Mouse (Mus musculus) liver, adult 2 months (tissue): ENCODE measurements around the gene Irak2. TPM values are rescaled to one million over a fixed set of nuclear protein-coding genes. Genes with fewer than 3 reads are reported as not detected.
A peak's percentile ranks its signal among the peaks of the same experiment; 100 is the strongest.

ENCODE experiments used
- DNase-seq: peaks from one replicate; pipeline ENCODE4 v3.0.0-alpha.2; 2011; ENCODE audit warnings: low read depth, low spot score; ENCODE audit errors: extremely low read depth
- H3K27ac ChIP-seq: fragments of 200-500 bp; replicated peaks from 2 replicates; pipeline ENCODE4 v1.5.1; 2012; ENCODE audit warnings: low read depth, mild to moderate bottlenecking, control low read depth, inconsistent platforms, low read length; ENCODE audit not compliant: insufficient read depth
- H3K27me3 ChIP-seq: fragments of 200-500 bp; 2 replicates; pipeline ENCODE4 v1.6.1; 2012; ENCODE audit warnings: mild to moderate bottlenecking, moderate library complexity, low read length, inconsistent platforms; ENCODE audit not compliant: control insufficient read depth, insufficient read depth
- H3K36me3 ChIP-seq: fragments of 200-500 bp; 2 replicates; pipeline ENCODE4 v1.6.1; 2012; ENCODE audit warnings: low read length, inconsistent platforms; ENCODE audit not compliant: control insufficient read depth, insufficient read depth
- H3K4me1 ChIP-seq: fragments of 200-500 bp; 2 replicates; pipeline ENCODE4 v1.6.1; 2011; ENCODE audit warnings: low read length; ENCODE audit not compliant: control insufficient read depth, insufficient read depth
- H3K4me3 ChIP-seq: fragments of 200-500 bp; 2 replicates; pipeline ENCODE4 v1.5.1; 2011; ENCODE audit warnings: low read depth, mild to moderate bottlenecking, control low read depth, low read length, moderate library complexity; ENCODE audit not compliant: insufficient read depth
- H3K79me2 ChIP-seq: fragments of 200-500 bp; 2 replicates; pipeline ENCODE4 v1.6.1; 2012; ENCODE audit warnings: inconsistent platforms, mild to moderate bottlenecking, low read length, moderate library complexity; ENCODE audit not compliant: control insufficient read depth, insufficient read depth
- H3K9ac ChIP-seq: fragments of 200-500 bp; 2 replicates; pipeline ENCODE4 v1.6.1; 2012; ENCODE audit warnings: low read depth, mild to moderate bottlenecking, control low read depth, inconsistent platforms, low read length
- CTCF ChIP-seq: fragments of 200-500 bp; IDR thresholded peaks from 2 replicates; pipeline ENCODE4 v1.5.1; 2011; ENCODE audit warnings: low read depth, low read length, control low read depth
- POLR2A ChIP-seq: fragments of 200-500 bp; IDR thresholded peaks from 2 replicates; pipeline ENCODE4 v1.6.1; 2011; ENCODE audit warnings: low read length, control low read depth; ENCODE audit not compliant: insufficient read depth; ENCODE audit errors: extremely low read depth
- WGBS: fragments of 180-500 bp; shearing (Covaris S2); methylation state at CpG from one replicate; pipeline ENCODE4 v1.1.7; 2018; 5-methylcytosine and 5-hydroxymethylcytosine counted together
- polyA plus RNA-seq: library from polyadenylated mRNA; depleted of rRNA; stranded (reverse); fragments of >200 nt; gene quantifications from 2 replicates; pipeline ENCODE4 v1.2.3, GENCODE M21; 2012
- total RNA-seq: library from RNA; depleted of rRNA; stranded (reverse); fragments of >200 nt; gene quantifications from 2 replicates; pipeline ENCODE4 v1.2.3, GENCODE M21; 2014

Gene Irak2
- total and polyA plus RNA-seq, 2 experiments, result 18.2 to 30.8 TPM

DNA sequence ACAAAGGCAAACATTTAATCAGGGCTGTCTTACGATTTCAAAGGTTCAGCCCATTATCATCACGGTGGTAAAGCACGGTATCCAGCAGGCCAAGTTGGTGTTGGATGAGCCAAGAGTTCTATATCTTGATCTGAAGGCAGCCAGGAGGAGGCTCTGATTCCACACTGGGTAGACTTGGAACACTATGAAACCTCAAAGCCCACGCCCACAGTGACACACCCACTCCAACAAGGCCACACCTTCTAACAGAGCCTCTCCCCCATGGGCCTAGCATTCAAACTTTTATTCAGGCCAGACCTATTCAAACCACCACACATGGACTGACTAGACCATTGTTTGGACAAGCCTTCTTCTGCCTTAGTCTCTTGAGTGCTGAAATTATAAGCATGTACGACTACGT lies 35.4 kb upstream of the Irak2 start:
- Histone ChIP-seq H3K4me1 (peaks cover 9% of the 10 kb centered on the region; the same call in 1 of the 2 replicates), H3K27me3 (no peaks in the 10 kb centered on the region), H3K36me3 (no peaks in the 10 kb centered on the region), H3K9ac (no peak overlapping the region), H3K4me3 (no peak overlapping the region), H3K79me2 (peaks cover 20% of the 10 kb centered on the region), H3K27ac (no peak overlapping the region)
- no peak for DNase-seq
- TF ChIP-seq POLR2A, result no peak
- TF ChIP-seq CTCF, result no peak
- 93% methylated on average over 6 of the region's 6 CpGs for WGBS

DNA sequence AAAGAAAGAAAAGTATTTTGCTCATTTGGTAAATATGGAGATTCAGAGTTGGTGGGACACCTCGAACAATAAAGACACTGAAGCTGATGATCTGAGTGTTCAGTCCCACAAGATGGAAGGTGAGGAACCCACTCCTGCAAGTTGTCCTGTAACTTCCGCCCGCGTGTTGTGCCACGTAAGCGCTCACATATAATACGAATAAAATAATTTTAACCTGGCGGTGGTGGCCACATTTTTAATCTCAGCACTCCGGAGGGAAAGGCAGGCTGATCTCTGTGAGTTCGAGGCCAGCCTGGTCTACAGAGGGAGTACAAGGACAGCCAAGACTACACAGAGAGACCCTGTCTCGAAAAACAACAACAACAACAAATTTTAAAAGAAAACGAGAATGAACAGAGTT lies 34.3 kb upstream of the Irak2 start:
- Histone ChIP-seq H3K4me1 (peaks cover 11% of the 10 kb centered on the region; the same call in 1 of the 2 replicates), H3K27me3 (no peaks in the 10 kb centered on the region), H3K36me3 (no peaks in the 10 kb centered on the region), H3K79me2 (peaks cover 28% of the 10 kb centered on the region), H3K9ac (peak overlapping the region; percentile 36), H3K4me3 (peak overlapping the region; percentile 94), H3K27ac (no peak overlapping the region)
- no peak for DNase-seq
- TF ChIP-seq CTCF (no peak), POLR2A (no peak)
- 73% methylated on average over 12 of the region's 12 CpGs for WGBS

DNA sequence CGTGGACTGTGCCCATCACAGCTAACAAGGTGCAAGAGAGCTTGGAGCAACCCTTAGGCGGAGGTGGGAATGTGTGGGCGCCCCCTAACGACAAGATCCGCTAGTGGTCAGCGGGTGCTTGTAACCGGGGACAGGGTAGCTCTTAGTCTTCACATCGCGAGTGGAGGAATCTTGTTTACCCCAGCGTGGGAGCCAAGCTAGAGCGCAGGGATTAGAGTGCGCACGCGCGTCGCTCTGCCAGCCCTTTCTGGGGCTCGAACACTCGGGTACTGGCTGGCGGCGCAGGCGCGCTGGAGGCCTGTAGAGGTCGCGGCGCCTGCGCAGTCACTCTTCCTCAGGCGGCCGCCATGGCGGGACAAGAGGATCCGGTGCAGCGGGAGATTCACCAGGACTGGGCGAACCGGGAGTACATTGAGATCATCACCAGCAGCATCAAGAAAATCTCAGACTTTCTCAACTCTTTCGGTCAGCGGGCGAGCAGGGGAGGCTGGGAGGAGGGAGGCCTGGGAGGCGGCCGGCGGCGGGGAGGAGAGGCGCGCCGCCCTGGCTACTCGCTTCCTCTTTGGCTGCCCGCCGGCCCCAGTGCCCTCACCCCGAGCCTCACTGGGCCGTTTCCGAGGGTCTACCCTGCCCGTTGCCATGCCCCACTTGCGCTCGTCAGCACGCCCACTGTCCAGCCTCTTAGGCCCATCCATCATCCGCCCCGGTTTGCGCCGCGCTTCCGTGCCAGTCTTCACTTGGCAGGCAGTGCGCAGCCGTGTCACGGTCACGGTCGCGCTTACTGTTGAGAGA lies 33.6 kb upstream of the Irak2 start, which contains the start of gene Brk1:
Gene Brk1, plus strand, starts transcription at position 341 of the 792 bp plus-strand sequence.
- 1% methylated on average over 62 of the region's 65 CpGs for WGBS
- H3K9ac ChIP-seq, result peak within 1 kb of the TSS; percentile 90
- peak; percentile 60 for TF ChIP-seq POLR2A
- peak; percentile 59 for TF ChIP-seq CTCF

DNA sequence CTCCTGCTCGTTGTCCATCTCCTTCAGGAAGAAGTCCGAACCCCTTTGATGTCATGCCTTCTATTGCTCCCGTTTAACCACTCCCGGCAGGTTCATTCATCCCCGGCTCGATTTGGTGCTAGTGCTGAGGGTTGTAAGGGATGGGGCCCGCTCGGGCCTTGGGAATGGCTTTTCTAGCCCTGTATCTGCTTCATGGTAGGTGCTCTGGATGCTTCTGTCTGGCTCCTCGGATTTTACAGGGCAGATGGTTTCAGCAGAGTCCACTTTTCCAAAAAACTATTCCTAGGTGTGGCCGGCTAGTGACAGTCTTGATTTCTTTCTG lies 33.1 kb upstream of the Irak2 start:
- Histone ChIP-seq H3K36me3 (no peaks in the 10 kb centered on the region), H3K9ac (peak overlapping the region; percentile 90), H3K4me3 (peak overlapping the region; percentile 94), H3K27ac (peak overlapping the region; percentile 71), H3K79me2 (peaks cover 31% of the 10 kb centered on the region), H3K27me3 (no peaks in the 10 kb centered on the region), H3K4me1 (peaks cover 11% of the 10 kb centered on the region; the same call in 1 of the 2 replicates)
- no peak for DNase-seq
- TF ChIP-seq POLR2A (no peak), CTCF (no peak)
- WGBS, result 5% methylated on average over 10 of the region's 10 CpGs

More for the DNA sequence above, 33.6 kb upstream of the Irak2 start, which contains the start of gene Brk1:
- DNase-seq, result peak; percentile 79
- Histone ChIP-seq H3K27ac (peak within 1 kb of the TSS; percentile 71), H3K36me3 (no peaks in the 10 kb centered on the region), H3K79me2 (peaks cover 31% of the 10 kb centered on the region), H3K27me3 (no peaks in the 10 kb centered on the region), H3K4me1 (peaks cover 11% of the 10 kb centered on the region; the same call in 1 of the 2 replicates), H3K4me3 (peak within 1 kb of the TSS; percentile 94)

DNA sequence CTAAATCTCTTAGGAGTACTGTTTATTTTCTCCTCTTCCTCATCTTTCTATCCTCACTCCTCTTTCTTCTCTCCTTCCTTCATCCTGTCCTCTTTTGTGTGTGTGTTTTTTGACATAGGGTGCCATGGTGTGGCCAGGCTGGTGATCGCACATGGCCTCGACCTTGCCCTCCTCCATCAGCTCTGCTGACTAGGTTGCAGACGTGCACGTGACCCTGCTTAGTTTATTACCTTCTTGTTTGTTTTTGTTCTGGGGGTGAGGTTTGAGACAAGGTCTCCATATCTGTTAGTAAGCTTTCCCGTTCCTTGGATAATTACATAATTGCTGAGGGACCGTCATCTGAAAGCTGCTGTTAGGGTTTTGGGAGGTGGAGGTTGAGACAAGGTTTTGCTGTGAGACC lies 29.4 kb upstream of the Irak2 start:
- Histone ChIP-seq H3K27ac (no peak overlapping the region), H3K36me3 (0 out of 2 replicates have a peak, but pooled peaks cover 2% of the 10 kb centered on the region), H3K27me3 (no peaks in the 10 kb centered on the region), H3K79me2 (peaks cover 36% of the 10 kb centered on the region), H3K4me1 (peaks cover 11% of the 10 kb centered on the region; the same call in 1 of the 2 replicates), H3K4me3 (no peak overlapping the region), H3K9ac (no peak overlapping the region)
- peak; percentile 37 for DNase-seq
- 50% methylated on average over 6 of the region's 6 CpGs for WGBS
- TF ChIP-seq POLR2A (no peak), CTCF (no peak)

DNA sequence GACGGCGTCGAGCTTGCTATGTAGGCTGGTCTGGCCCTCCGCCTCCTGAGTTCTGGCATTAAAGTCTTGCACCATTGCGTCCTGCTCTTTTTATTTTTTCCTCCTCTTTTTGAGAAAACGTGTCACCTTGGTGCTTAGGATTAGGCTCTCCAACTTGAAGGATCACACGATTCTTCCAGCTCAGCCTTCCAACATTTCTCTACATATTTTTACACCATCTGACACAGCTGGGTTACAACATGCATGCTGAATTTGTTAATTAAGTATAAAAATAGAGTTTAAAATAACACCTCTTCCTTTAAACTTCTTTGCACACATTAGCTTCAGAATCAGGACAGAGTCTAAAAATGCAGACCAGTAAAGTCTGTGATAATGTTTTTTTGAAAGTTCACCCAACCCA lies 29.0 kb upstream of the Irak2 start:
- Histone ChIP-seq H3K27ac (no peak overlapping the region), H3K4me3 (no peak overlapping the region), H3K36me3 (0 out of 2 replicates have a peak, but pooled peaks cover 2% of the 10 kb centered on the region), H3K9ac (no peak overlapping the region), H3K4me1 (peaks cover 11% of the 10 kb centered on the region; the same call in 1 of the 2 replicates), H3K27me3 (no peaks in the 10 kb centered on the region), H3K79me2 (peaks cover 36% of the 10 kb centered on the region)
- 91% methylated on average over 7 of the region's 7 CpGs for WGBS
- DNase-seq, result no peak
- TF ChIP-seq POLR2A, result no peak
- TF ChIP-seq CTCF, result no peak
